Mouse (Mus musculus) intestine, postnatal 0 days (tissue): ENCODE results near the gene Npas3. TPM values are rescaled to one million over a fixed set of nuclear protein-coding genes. Genes with fewer than 3 reads are reported as not detected.

Experiments used
- ATAC-seq: fragments of 200-750 bp; cut with Nextera tagmentation; 2 replicates; pipeline ENCODE4 v1.8.0; 2017; ENCODE audit warnings: mild to moderate bottlenecking, moderate TSS enrichment, moderate library complexity
- H3K27ac ChIP-seq: fragments of 300-500 bp; sonication (generic); 2 replicates; pipeline ENCODE4 v1.5.1; 2014; ENCODE audit warnings: mild to moderate bottlenecking, low read depth, low read length, moderate library complexity
- H3K27me3 ChIP-seq: fragments of 300-500 bp; sonication (generic); replicated peaks from 2 replicates; pipeline ENCODE4 v1.6.1; 2014; ENCODE audit warnings: low read length, mixed read lengths; ENCODE audit not compliant: control insufficient read depth, insufficient read depth
- H3K36me3 ChIP-seq: fragments of 300-500 bp; sonication (generic); 2 replicates; pipeline ENCODE4 v1.6.1; 2014; ENCODE audit warnings: mild to moderate bottlenecking, moderate library complexity; ENCODE audit not compliant: control insufficient read depth, insufficient read depth
- H3K4me1 ChIP-seq: fragments of 300-500 bp; sonication (generic); replicated peaks from 2 replicates; pipeline ENCODE4 v1.6.1; 2014; ENCODE audit warnings: antibody characterized with exemption, low read length, mixed read lengths; ENCODE audit not compliant: control insufficient read depth, insufficient read depth
- H3K4me2 ChIP-seq: fragments of 300-500 bp; sonication (generic); replicated peaks from 2 replicates; pipeline ENCODE4 v1.6.1; 2014; ENCODE audit warnings: low read depth, mild to moderate bottlenecking, moderate library complexity
- H3K4me3 ChIP-seq: fragments of 300-500 bp; sonication (generic); 2 replicates; pipeline ENCODE4 v1.5.1; 2014; ENCODE audit warnings: low read depth, low read length
- H3K9ac ChIP-seq: fragments of 300-500 bp; sonication (generic); 2 replicates; pipeline ENCODE4 v1.6.1; 2014; ENCODE audit warnings: mild to moderate bottlenecking, low read depth, low read length
- H3K9me3 ChIP-seq: fragments of 300-500 bp; sonication (generic); 2 replicates; pipeline ENCODE4 v1.6.1; 2016; ENCODE audit warnings: mixed run types; ENCODE audit not compliant: control insufficient read depth
- CTCF ChIP-seq: sonication (generic); IDR thresholded peaks from 2 replicates; pipeline ENCODE4 v1.5.1; 2016; ENCODE audit warnings: low read depth, mild to moderate bottlenecking, control low read depth, antibody characterized with exemption, moderate library complexity
- WGBS: fragments of 180-500 bp; shearing (Covaris S2); extraction: QIAGEN DNeasy Blood & Tissue Kit; methylation state at CpG from one replicate; pipeline ENCODE4 v1.1.7; 2014; 5-methylcytosine and 5-hydroxymethylcytosine counted together
- polyA plus RNA-seq: library from polyadenylated mRNA; unstranded; fragments of >200 nt; fragmentation: Nextera tagmentation; extraction: Ambion mirVana; gene quantifications from 2 replicates; pipeline ENCODE4 v1.2.1, GENCODE M21; 2015

Gene Npas3
- polyA plus RNA-seq, 1 experiment from 2014 or later = 0.48 TPM

DNA sequence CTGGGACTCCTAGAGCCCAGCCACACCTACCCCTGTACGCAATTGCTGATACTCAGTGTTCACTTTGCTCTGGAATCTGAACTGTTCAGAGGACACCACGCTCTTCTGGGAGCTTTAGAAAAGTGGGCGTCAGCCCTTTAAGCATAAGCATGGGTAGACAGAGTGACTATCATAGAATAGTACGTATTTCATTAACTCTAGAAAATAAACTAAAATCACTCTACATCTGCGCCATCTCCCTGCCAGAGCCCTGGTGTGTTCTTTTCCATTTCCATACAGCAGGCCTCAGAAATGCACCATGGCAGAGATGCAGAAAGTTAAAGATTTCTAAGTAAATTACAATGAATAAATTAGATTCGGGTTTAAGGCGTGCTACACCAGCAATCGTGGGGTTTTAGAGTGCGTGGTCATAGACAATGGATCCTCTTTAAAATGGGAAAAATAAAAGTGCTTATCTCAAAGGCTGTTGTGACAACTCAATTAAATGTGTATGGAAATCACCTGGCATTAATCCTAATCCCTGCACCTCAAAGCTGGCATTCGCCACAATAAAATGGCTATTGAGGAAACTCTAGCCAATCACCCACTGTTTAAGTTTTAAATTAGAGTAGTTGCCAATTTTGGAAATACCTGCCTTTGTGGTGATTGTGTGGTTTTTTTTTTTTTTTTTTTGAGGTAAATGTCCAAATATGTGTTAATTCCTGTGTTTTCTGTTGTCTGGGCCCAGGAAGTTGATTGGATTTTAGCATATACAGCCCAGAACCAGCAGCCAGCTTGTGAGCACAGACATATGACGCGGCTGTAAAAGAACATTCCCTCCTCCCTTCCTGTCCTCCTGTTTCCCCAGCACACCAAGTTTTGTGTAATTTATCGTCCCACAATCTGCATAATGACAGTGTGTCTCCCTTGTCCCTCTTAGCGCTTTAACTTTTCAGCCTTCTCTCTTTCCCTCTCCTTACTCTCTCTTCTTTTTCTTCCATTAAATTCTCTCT is 737.7 kb downstream of the Npas3 start:
- no peaks in the 10 kb centered on the region for H3K36me3 ChIP-seq
- H3K4me1 ChIP-seq = no peaks in the 10 kb centered on the region
- no peak for TF ChIP-seq CTCF
- no peak overlapping the region for H3K4me3 ChIP-seq
- H3K27ac ChIP-seq = no peak overlapping the region
- H3K9ac ChIP-seq = no peak overlapping the region
- no peaks in the 10 kb centered on the region for H3K27me3 ChIP-seq
- WGBS = 85% methylated on average over 14 of the region's 14 CpGs
- H3K4me2 ChIP-seq = no peak overlapping the region
- H3K9me3 ChIP-seq = no peaks in the 10 kb centered on the region
- no peak for ATAC-seq

DNA sequence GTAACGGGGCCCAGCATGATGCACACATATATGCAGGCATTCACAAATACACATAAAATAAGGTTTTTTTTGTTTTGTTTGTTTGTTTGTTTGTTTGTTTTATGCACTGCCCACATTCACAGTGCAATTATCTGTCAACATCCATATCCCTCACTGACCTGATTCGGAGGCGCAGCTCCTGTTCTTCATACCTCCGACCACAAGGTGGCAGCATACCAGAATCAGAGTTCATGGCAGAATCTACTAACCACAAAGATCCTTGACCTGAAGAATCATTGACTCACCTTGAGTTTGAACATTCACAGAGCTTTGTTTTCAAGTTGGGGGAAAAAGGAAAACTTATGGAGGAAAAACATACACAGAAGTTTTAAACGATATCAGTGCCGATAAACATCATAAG is 743.9 kb downstream of the Npas3 start:
- no peaks in the 10 kb centered on the region for H3K9me3 ChIP-seq
- H3K36me3 ChIP-seq = no peaks in the 10 kb centered on the region
- H3K4me2 ChIP-seq = no peak overlapping the region
- H3K27ac ChIP-seq = no peak overlapping the region
- peak; percentile 57 for TF ChIP-seq CTCF
- WGBS = 94% methylated on average over 6 of the region's 6 CpGs
- H3K4me3 ChIP-seq = no peak overlapping the region
- H3K4me1 ChIP-seq = no peaks in the 10 kb centered on the region
- no peak overlapping the region for H3K9ac ChIP-seq
- H3K27me3 ChIP-seq = no peaks in the 10 kb centered on the region
- no peak for ATAC-seq

DNA sequence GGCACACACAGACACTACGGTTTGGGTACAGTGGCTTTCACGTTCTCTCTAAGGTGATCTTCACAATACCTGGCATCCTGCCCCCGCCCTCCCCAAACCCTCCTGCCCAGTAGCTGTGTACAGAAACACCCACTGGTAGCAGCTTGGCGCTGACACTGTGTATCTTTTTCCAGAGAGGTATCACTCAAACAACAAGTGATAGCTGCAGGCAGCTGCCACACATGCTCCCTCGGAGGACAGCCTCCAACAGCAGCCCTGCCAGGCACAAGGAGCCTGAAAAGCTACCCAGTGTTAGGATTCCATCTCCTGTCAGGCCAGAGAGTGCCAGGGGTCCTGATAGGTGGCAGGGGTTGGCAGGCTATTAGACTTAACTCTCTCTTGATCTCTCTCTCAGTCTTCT is 747.2 kb downstream of the Npas3 start:
- Histone ChIP-seq H3K9me3 (no peaks in the 10 kb centered on the region), H3K27me3 (no peaks in the 10 kb centered on the region), H3K4me2 (no peak overlapping the region), H3K27ac (no peak overlapping the region), H3K36me3 (no peaks in the 10 kb centered on the region), H3K4me3 (no peak overlapping the region), H3K4me1 (no peaks in the 10 kb centered on the region; the same call in 1 of the 2 replicates), H3K9ac (no peak overlapping the region)
- no peak for ATAC-seq
- 65% methylated on average over 5 of the region's 5 CpGs for WGBS
- no peak for TF ChIP-seq CTCF

DNA sequence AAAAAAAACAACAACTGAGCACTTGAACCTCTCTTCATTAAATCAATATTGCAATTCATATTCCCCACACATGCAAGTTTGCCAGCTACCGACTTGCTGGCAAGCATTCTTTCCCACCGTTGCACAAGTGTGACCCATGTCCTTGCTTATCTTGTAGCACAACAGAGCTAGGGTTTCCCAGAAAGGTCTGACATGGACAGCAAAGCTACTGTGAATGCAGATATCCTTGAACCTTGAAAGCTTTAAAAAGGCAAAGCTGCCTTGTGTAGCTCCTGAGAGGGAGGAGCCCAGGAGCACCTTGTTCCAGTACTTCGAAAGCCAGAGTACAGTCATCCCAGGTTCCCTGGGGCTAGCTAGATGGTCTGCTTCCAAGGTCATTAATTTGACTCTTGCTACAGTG is 748.7 kb downstream of the Npas3 start:
- WGBS = 85% methylated on average over 3 of the region's 3 CpGs
- no peaks in the 10 kb centered on the region; the same call in 1 of the 2 replicates for H3K4me1 ChIP-seq

DNA sequence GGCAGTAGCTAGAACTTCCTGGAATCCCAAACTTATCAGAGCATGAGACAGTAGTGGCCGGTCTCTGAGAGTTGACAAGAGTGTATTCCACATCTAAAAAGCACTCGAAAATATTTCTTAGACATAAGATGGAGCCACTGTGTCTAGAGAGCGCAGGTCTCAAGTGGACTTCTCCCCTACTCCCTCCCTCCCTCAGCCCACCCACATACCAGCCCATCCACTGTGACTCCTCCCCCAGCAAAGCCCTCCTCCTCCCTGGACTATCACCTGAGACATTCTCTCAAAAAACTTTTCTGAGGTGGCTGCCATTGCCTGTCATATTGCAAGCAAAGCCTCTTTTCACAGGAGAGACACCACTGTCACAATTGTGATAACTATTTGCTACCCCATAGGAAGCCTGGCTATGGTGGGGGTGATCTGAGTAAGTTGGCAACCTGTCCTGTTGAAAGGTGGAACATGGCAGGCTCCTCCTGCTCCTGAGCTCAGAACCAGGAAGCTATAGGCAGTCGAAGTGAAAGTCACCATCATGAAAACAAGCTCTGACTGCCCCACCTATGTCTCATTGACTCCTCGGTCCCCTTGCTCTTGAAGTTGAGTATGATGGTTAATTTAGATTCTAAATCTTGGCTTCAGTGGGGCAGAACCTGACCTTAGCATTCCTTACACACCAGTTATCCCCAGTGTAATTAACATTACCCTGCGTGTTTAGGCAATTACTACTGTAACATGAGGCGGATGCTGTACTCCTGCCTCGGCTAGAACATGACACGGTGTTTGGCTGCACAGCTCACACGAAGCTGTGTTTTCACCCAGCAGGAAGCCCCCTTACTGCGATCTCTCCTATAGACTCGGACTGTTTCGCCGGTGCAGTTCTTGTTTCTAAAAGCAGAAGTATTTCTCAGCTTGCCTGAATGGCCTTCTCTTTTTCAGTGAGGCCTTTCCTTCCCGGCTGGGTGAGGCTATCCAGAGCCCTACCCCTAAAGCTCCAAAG is 751.5 kb downstream of the Npas3 start:
- Histone ChIP-seq H3K4me3 (no peak overlapping the region), H3K4me2 (no peak overlapping the region), H3K27ac (no peak overlapping the region), H3K9ac (no peak overlapping the region), H3K27me3 (no peaks in the 10 kb centered on the region), H3K36me3 (no peaks in the 10 kb centered on the region), H3K9me3 (no peaks in the 10 kb centered on the region), H3K4me1 (no peaks in the 10 kb centered on the region; the same call in 1 of the 2 replicates)
- TF ChIP-seq CTCF = no peak
- ATAC-seq = no peak
- 63% methylated on average over 15 of the region's 15 CpGs for WGBS

More for the DNA sequence above, 748.7 kb downstream of the Npas3 start:
- H3K27ac ChIP-seq = no peak overlapping the region
- no peak overlapping the region for H3K4me2 ChIP-seq
- H3K27me3 ChIP-seq = no peaks in the 10 kb centered on the region
- TF ChIP-seq CTCF = no peak
- H3K9ac ChIP-seq = no peak overlapping the region
- no peaks in the 10 kb centered on the region for H3K9me3 ChIP-seq
- no peak for ATAC-seq
- no peak overlapping the region for H3K4me3 ChIP-seq
- no peaks in the 10 kb centered on the region for H3K36me3 ChIP-seq

DNA sequence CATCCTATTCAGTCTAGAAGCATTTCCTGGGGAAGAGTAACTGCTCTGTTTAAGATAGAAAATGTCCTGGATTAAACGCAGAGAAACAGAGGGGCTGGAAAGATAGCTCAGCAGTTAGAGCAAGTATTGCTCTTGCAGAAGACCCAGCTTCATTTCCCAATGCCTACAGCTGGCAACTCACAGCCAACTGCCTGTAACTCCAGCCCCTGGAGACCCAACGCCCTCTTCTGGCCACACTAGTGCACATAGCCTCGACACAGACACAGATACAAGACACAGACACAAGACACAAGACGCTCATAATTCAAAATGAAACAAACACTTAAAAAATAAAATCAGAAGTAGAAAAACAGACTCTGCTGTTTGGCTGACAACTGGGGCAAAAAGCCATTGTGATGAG is 754.0 kb downstream of the Npas3 start:
- Histone ChIP-seq H3K4me2 (no peak overlapping the region), H3K27me3 (no peaks in the 10 kb centered on the region), H3K4me1 (no peaks in the 10 kb centered on the region; the same call in 1 of the 2 replicates), H3K9ac (no peak overlapping the region), H3K36me3 (no peaks in the 10 kb centered on the region), H3K9me3 (no peaks in the 10 kb centered on the region), H3K27ac (no peak overlapping the region), H3K4me3 (no peak overlapping the region)
- WGBS = 65% methylated on average over 4 of the region's 4 CpGs
- no peak for ATAC-seq
- TF ChIP-seq CTCF = peak; percentile 43
